Mouse (Mus musculus): ENCODE results near the gene Gba.
"Not testable (repeated sequence)": the region's sequence is repeated elsewhere in the genome, so short reads cannot be mapped to it uniquely, and the experiment has no call there.

Gene Gba

DNA sequence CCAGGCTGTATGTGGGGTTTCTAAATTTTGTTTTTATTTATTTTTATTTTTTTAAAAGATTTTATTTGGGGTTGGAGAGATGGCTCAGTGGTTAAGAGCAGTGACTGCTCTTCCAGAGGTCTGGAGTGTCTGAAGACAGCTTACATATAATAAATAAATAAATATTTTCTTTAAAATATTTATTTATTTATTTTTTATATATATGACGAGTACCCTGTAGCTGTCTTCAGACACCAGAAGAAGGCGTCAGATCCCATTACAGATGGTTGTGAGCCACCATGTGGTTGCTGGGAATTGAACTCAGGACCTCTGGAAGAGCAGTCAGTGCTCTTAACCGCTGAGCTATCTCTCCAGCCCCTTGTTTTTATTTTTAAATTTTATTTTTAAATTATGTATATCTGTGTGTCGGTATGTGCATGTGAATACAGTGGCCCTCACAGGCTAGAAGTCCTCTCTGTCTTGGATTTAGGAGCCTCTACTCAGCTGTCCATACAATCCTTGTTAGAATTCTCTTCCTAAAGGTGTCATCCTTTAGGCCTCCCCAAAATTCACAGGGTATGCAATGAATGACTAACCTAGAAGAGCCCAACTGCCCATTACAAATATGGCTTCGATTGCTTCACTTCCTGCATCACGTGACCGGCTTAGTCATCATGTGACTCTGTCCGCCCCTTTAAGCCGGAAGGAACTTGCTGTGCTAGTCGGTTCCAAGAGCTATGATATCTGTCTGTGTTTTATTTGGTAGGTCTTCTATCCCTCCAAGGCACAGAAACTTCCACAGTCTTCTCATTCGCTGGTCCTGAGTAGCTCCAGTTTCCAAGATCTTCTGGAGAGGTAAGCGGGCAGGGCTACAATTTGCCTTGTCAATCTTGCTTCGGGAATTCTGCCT is at the start of gene Gba:
Gba (plus strand) TSS at position 676 of the 889 bp plus-strand sequence.
- DNase-seq = peak; percentile 78 to 90

GRCm38 (mm10) chr3:89156951-89157350 is 45.8 kb upstream of the Gba start:
- DNase-seq = no peak

- DNase-seq = peak in 1 of 2 experiments; percentile 11
These were observed 44.1 kb upstream of the Gba start for GRCm38 (mm10) chr3:89158651-89159050.

GRCm38 (mm10) chr3:89159211-89159610 is 43.5 kb upstream of the Gba start:
- DNase-seq = peak; percentile 56 to 74

DNA sequence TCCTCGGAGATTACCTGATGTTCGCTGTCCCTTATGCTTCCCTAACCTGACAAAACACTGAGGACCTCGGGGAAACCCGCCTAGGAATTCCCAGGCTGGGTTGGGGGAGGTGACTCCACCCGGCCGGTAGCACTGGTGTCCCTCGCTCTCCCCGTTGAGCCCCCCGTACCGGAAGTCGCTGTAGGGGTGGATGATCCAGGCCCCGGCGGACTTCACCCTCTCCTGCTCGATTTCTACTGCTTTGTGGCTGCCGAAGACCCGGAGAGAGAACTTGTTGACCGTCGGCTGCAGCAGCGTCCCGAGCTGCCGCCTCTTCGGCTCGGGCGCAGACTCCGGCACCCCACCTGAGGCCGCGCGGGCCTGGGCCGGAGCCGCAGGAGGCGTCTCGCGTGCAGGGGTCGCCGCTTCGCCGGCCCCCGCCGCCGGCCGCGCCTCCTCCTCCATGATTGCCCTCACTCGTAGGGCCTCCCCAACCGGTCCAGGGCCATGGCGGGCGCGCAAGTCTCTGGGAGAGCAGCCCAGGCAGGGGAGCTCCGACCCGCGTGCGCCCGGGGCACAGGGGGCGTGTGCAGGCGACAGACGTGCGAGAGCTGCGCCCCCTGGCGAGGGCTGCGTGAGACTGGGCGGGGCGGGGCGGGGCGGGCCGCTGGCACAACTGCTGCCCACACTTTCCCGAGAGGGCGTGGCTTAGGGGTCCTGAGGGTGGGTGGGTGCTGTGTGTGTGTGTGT is 42.9 kb upstream of the Gba start, which contains the start of gene Hcn3:
Hcn3 (minus strand) TSS at position 581 of the 729 bp plus-strand sequence.
- DNase-seq = peak; percentile 75 to 79

DNA sequence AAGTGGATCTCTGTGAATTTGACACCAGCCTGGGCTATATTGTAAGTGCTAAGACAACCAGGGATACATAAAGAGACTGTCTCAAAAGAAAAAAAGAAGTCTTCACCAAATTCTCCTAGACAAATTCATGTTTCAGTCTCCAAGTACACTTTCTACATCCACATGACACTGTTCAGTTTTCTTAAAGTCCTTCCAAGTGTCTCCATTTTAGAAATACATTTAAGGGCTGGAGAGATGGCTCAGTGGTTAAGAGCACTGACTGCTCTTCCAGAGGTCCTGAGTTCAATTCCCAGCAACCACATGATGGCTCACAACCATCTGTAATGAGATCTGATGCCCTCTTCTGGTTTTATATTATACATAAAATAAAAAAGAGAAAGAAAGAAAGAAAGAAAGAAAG is 41.5 kb upstream of the Gba start:
- not testable (repeated sequence) for DNase-seq

DNA sequence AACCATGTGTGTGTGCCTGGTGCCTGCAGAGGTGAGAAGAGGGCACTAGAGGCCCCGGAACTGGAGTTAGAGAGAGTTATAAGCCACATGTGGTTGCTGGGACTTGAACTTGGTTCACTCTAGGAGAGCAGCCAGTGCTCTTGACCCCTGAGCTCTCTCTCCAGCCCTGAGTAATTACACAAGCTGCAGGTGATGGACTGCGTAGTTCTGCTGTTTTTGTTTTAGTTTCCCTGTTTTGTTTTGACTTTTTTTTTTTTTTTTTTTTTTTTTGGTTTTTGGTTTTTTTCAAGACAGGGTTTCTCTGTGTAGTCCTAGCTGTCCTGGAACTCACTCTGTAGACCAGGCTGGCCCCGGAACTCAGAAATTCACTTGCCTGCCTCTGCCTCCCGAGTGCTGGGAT is 40.9 kb upstream of the Gba start:
- DNase-seq = no peak

GRCm38 (mm10) chr3:89163123-89163522 is 39.6 kb upstream of the Gba start:
- no peak for DNase-seq

DNA sequence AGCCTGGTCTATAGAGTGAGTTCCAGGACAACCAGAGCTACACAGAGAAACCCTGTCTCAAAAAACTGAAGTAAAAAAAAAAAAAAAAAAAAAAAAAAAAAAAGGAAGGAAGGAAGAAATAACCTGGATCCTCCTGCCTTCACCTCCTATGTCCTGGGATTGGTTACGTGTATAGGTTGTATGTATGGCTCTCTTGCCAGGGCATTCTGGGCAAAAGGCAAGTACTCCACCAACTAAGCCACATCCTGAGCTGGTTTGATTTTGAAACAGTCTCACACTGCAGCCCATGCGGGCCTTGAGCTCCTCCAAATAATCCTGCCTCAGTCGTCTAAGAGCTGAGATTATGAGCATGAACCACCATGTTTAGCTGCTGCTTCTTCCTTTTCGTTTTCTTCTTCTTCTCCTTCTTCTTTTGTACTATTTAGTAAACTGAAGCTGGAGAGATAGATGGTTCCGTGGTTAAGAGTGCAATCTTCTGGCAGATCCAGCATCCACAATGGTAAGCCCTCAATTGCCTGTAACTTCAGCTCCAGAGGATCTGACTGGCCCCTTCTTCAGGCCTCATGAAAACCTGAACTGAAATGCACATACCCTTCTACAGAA is 39.0 kb upstream of the Gba start:
- peak in 1 of 2 experiments; percentile 9 for DNase-seq

GRCm38 (mm10) chr3:89164506-89165267 is 38.0 kb upstream of the Gba start, which contains the start of gene Clk2:
TSS of gene Clk2 (plus strand) at chr3:89164795.
- peak; percentile 96 for DNase-seq

DNA sequence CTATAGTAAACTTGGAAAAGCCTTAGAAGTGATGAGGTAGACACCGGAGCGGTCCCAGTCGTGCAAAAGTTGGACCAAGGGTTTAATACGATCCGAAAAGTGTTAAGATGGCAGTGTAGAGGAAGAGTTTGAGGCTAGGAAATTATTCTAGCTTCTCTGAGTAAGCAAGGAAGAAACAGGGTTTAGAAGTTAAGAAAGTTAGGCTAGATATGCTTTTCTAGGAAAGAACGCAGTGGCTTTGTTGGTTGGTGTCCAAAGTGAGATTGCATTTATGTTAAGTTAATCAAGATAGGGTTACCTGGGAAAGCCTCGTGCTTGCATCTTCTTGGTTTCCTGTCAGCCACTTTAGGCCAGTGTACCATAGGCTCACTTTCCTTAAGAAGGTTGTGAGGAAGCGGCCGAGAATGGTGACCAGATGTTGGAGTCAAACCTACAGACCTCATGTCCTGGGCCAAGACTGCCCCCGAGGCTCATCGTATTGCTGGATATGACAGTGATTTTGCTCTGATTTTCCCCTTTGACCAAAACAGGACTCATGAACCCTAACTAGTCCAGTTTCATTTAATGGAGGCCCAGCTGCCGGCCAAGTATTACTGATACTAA is 37.4 kb upstream of the Gba start:
- peak in 1 of 2 experiments; percentile 13 for DNase-seq

DNA sequence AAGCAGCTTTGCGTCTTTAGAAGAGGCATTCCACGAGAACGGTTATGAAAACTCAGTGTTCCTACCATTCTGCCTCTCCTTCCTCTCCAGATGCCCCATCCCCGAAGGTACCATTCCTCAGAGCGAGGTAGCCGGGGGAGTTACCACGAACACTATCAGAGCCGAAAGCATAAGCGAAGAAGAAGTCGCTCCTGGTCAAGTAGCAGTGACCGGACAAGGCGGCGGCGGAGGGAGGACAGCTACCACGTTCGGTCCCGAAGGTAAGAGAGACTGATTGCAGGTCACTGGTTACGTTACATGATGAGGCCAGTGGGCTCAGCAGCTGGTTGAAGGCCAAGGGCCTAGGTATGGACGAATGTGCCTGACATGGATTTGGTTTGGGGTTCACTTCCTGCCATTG is 35.8 kb upstream of the Gba start:
- DNase-seq = peak in 1 of 2 experiments; percentile 23

DNA sequence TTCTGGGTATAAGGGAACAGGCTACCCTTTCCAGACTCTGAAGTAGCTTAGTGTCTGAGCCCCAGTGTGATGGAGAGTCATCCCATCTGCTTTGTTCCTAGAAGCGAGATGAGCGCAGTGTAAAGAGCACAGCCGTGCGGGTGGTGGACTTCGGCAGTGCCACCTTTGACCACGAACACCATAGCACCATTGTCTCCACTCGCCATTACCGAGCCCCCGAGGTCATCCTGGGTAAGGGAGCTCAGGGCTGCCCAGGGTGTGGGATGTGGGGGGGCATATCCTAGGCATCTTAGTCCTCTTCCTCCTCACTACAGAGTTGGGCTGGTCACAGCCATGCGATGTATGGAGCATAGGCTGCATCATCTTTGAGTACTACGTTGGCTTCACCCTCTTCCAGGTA is 27.9 kb upstream of the Gba start:
- DNase-seq = no peak

DNA sequence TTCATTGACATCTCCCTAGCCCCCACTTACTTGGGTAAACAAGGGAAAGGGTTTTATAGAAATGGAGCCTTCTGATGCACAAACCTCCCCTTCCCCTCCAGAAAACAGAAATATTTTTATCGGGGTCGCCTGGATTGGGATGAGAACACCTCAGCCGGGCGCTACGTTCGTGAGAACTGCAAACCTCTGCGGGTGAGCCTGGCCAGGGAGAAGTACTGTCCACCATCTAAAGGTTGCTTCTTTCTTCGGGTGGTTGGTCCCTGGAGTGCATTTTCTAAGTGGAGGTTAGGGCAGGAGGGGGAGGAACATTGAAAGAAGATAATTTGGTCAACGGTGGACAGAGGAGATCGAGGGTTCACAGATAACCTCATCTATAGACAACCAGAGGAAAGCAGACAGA is 27.2 kb upstream of the Gba start:
- no peak for DNase-seq

DNA sequence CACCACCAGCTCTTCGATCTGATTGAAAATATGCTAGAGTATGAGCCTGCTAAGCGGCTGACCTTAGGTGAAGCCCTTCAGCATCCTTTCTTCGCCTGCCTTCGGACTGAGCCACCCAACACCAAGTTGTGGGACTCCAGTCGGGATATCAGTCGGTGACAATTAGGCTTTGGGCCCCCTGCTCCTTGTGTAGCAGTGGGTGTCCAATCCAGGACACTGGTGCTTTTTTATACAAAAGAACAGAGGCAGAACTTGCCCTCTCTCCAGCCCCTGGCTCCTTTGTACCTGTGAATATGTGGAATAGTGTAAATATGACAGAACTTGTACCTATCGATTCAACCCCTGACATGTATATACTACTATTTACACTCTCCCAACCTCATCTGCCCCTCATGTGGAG is 26.3 kb upstream of the Gba start:
- no peak for DNase-seq

DNA sequence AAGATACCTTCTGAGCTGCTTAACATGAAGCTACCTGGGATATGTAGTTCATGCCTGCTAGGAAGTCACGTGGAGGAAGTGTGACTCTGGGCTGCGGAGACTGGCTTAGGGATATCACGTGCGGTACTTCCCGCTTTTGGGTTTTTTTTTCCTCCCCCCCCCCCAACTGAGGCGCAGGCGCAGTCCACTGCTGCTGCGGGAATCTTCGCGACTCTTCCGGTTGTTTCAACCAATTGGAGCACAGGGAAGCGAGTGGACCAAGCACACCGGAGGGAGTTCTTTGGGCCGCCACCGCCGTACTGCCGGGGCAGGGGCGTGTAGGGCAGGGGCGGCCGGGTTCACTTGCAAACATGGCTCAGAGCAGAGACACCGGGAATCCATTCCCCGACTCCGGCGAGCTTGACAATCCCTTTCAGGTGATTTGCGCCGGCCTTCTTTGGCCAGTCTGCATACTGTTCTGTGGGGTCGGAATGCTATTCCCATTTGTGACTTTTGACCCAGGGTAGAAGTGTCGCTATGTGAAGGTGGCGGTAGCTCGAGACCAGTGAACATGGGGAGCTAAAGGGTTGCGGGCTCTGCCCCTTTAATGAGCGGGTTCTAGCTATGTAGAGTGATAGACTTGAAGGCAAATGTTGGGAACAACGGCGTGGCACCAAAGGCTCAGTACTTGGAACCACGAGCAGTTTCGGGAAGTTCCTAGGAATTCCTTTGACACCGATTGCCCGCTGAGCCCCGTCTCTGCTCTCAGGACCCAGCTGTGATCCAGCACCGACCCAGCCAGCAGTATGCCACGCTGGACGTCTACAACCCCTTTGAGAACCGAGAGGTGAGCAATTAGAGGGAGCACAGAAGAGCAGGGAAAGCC is 25.3 kb upstream of the Gba start, which contains the start of gene Scamp3:
Scamp3 (plus strand) TSS at position 232 of the 865 bp plus-strand sequence.
- peak; percentile 88 to 91 for DNase-seq

- no peak for DNase-seq
These were observed 24.7 kb upstream of the Gba start for GRCm38 (mm10) chr3:89178107-89178385.

DNA sequence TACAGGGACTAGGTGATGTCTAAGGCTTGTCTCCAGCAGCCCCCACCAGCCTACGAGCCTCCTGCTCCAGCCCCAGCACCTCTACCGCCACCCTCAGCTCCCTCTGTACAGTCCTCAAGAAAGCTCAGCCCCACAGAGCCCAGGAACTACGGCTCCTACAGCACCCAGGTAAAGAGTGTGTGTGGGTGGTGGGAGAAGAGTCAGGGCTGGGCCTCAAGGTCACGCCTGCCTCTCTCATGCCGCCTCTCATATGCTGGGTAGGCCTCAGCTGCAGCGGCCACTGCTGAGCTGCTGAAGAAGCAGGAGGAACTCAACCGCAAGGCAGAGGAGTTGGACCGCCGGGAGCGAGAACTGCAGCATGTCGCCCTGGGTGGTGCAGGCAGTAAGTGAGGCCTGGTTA is 23.7 kb upstream of the Gba start:
- no peak for DNase-seq

- DNase-seq = no peak
These were observed 20.8 kb upstream of the Gba start for GRCm38 (mm10) chr3:89181749-89182500.

DNA sequence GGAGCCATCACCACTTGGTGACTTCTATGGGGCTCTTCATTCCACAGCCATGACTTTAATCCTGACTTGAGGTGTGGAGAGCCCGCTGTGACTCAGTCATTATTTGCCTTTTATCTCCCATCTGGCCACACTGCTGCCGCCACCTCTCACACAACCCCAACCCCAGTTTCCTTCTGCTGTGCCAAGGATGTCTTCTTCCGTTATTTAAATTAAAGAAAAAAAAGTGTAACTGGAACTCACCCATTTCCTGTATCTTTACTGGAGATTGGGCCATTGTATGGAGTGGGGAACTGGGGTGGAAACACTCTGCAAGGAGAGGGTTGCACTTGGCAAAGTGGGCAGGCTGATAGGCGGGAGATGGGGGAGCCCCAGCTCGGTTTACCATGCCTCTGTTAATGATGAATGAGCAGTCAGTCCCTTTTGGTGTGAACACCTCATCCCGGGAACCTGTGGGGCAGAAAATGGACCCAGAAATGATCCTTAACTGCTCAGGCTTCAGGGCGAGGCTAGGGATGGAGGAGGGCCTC is 20.1 kb upstream of the Gba start:
- no peak for DNase-seq
